Mouse (Mus musculus): Measurements from ENCODE around the gene Acadvl.

Gene Acadvl

DNA sequence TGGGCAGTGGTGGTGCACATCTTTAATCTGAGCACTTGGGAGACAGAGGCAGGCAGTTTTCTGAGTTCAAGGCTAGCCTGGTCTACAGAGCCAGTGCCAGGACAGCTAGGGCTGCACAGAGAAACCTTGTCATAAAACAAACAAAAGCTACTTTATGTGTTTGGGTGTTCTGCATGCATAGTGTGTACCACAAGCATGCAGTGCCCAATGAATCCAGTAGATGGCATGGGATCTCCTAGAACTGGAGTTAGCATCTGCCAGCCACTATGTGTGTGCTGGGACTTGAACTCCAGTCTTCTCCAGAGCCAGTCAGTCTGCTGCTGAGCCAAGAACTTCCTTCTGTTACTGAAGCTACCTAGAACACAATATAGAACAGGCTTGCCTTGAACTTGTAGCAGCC is 13.3 kb downstream of the Acadvl start:
- DNase-seq (ENCODE audit: low spot score in 2 of 2) = no peak

DNA sequence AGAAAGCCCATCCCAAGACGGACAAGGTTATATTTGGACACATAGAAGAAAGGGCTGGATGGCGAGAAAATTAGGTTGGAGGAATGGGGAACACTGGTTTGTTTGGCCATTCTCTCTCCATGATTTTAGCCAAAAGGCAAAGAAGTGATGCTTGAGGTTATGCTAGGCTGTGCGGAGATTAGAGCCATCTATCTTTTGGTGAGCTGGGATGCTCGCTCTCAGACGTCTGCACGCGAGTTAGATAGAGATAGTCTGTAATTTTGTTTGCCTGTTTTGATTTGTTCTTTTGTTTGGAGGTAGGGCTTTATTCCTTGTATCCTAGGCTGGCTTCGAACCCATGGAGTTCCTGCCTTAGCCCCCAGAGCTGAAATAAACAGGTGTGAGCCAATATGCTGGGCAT is 14.1 kb downstream of the Acadvl start:
- DNase-seq (ENCODE audit: low spot score in 2 of 2) = no peak

DNA sequence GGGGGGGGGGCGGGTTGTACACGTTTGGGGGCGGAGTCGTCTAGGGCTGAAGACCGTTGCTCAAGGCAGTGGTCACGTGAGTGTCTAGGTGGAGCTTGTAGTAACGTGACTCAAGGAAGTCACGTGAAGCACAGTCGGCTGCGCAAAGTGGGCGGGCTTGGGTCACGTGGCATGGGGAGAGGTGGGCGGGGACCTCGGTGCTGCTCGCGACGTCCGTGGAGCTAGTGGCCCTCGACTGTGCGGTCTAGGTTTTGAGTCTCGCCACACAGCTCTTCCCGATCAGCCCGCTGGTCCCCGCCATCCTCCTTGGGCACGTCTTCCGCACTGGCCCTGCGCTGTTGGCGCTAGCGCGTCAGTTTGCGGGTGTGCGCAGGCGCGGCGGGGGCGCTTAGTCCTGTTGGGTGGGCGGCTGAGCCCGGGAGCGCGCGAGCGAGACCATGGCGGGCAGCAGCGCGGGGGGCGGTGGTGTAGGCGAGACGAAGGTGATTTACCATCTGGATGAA is 14.8 kb downstream of the Acadvl start, which contains the start of gene Dvl2:
Gene Dvl2 (plus strand): TSS at position 200 of the 503 bp plus-strand sequence.
- DNase-seq (ENCODE audit: low spot score in 2 of 2) = peak; percentile 78 to 92

DNA sequence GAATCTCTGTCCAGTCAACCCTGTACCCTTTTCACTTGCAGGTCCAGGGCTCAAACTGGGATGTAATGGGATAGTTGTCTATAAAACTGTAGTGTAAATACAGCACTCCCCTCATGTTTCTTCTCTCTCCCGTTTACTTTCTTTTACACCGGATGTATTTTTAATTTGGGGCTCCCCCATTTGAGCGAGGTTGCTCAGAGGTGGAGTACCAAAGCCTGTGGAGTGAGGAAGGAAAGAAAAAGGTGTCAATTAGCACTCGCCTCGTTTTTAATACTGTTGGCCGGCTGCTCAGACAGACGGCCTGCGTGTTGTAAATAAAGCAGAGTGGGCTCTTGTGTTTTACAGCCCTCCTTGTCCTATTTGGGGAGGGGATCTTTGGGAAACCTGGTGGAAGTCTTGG is 15.5 kb downstream of the Acadvl start:
- no peak for DNase-seq (ENCODE audit: low spot score in 2 of 2)

DNA sequence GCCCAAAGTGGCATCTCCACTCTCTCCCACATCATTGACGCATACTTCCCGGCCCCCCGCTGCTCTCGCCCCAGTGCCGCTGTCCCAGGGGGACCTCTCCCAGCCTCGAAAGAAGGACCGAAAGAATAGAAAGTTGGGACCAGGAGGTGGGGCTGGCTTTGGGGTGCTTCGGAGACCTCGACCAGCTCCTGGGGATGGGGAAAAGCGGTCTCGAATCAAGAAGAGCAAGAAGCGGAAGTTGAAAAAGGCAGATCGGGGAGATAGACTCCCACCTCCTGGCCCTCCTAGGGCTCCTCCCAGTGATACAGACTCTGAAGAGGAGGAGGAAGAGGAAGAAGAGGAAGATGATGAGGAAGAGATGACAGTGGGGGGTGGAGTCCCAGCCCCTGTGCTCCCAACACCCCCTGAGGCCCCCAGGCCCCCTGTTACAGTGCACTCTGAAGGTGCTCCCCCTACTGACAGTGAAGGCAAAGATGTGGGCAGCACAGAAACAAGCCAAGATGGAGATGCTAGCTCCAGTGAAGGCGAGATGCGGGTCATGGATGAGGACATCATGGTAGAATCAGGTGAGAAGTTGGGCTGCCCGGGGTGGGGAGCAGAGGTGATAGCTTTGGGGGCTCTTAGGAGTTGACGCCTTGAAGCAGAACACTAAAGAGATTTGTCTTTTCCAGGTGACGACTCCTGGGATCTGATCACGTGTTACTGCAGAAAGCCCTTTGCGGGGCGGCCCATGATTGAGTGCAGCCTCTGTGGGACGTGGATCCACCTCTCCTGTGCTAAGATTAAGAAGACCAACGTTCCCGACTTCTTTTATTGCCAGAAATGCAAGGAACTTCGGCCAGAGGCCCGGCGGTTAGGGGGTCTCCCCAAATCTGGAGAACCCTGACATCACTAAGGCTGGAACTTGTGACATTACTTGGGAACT is 16.4 kb downstream of the Acadvl start:
- DNase-seq (ENCODE audit: low spot score in 2 of 2) = no peak

DNA sequence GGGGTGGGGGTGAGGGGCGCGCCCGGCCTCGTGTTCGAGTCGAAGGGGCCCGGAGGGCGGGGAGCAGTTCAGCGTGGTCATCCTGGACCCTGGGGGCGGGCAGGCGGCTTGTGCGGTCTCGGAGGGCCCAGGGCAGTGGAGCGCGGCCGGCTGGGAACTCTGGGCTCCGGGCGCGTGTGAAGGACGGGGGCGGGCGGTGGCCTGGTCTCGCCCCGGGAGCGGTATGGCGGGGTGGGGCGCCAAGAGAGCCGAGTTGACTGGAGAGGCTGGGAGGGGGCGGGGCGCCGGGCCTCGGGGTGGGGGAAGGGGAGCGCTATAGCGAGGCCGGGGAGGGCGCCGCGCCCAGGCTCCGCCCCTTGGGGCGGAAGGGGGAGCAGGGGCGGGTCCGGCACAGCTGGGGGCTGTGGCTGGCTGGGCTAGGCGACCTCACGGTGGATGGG is 18.1 kb downstream of the Acadvl start:
- DNase-seq (ENCODE audit: low spot score in 2 of 2) = peak; percentile 86 to 92

DNA sequence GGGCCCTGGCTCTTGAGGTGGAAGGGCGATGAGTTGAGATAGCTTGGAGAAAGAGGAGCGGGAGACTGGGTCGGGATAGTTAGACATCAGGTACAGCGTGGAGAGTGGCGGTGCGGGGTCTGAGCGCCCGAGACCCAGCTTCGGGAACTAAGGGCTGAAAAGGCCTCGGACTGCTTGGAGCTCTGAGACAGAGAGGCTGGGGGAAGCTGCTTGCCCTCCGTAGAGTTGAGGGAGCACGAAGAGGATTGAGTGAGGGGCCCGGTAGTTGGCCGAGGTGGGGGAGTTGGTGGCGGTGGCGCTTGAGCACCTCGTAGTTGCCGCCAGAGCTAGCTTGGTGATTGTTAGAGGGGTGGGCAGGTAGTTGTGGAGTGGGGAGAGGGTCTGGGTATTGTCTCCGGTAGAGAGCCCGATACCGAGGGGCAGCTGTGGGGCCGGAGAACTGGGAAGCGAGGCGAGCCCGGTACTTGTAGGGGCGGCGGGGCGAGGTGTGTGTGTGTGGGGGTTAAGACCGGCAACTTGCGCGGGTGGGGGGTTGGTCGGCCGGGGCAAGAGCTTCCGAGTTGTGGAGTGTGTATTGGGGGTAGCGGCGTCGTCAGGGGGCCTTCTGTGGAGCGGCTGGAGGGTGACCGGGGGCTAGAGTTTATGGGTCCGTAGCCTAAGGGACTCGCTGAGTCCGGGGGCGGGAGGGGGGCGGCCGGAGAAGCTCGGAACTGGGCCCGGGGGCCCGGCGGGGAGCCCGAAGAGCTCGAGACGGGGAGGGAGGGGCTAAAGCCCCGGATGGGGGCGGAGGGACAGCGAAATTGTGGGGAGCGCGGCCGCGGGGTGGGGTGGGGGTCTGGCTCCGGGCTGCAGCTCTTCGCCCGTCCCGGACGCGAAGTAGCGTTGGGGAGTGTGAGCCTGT is 18.8 kb downstream of the Acadvl start:
- DNase-seq (ENCODE audit: low spot score in 2 of 2) = peak in 1 of 2 experiments; percentile 37

DNA sequence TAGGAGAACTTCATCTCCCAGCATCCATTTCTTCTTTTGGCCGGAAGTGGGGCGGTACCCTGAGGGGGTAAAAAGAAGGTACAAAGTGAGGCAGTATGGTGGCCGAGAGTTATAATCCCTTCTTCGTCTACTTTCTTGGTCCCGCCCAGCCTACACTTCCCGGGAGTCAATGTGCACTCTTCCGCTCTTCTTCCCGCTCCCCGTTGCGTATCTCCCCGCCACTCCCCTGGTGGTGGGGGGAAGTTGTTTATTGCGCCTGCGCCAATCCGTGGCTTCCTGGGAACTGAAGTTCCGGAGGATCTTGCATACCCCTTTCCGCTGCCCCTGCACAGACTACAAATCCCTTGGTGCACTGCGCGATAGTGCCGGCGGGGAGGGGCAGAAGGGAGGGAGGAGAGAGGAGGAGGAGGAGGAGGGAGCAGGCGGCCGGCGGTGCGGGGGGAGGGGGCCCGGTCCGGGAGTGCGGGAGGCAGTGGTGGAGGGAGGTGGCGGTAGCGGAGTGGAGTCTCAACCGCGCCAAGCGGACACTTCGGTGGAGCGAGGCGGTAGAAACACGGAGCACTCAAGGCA is 19.7 kb downstream of the Acadvl start, which contains the start of gene Phf23:
Gene Phf23 (plus strand): TSS at position 387 of the 570 bp plus-strand sequence.
- DNase-seq (ENCODE audit: low spot score in 2 of 2) = peak; percentile 94 to 98

DNA sequence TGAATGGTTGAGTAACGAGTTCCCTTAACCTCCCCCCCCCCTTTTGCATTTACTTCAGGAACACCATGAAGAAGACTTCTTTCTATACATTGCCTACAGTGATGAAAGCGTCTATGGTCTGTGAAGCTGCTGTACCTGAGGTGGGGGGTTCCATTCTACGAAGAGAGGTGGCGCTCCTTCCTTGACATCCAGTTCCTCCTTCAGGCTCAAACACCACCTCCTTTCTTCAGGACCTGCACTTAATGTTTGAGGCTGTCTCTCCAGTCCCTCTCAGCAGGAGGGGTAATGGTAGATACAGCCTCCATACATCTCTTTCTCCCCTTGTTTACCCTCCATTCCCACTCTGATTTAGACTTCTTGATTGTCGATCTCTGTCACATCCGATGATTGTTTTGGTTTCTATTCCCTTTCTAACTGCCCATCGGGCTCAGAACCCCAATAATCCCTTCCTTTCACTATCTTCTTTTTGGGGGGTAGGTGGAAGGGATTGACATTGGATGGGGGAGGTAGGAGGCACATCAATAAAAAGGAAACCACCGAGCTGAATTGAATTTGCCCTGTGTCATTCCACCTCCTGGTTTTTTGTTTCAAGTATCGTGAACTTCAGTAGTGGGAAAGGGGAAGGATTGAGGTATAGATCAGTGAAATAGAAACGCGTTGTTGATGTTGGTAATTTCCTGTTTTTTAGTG is 20.7 kb downstream of the Acadvl start:
- DNase-seq (ENCODE audit: low spot score in 2 of 2) = no peak

DNA sequence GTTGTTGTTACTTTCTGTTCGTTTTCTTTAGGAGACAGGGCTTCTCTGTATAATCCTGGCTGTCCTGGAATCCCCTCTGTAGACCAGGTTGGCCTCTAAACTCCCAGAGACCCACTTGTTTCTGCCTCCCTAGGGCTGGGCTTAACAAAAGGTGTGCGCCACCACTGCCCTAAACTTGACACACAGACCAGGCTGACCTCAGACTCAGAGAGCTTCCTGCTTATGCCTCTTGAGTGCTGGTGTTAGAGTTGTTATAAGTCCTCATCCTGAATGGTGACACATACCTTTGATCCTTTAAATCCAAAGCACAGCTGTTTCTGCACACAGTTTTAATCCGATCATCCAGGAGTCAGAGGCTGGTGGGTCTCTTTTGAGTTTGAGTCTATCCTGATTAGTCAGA is 22.3 kb downstream of the Acadvl start:
- no peak for DNase-seq (ENCODE audit: low spot score in 2 of 2)

DNA sequence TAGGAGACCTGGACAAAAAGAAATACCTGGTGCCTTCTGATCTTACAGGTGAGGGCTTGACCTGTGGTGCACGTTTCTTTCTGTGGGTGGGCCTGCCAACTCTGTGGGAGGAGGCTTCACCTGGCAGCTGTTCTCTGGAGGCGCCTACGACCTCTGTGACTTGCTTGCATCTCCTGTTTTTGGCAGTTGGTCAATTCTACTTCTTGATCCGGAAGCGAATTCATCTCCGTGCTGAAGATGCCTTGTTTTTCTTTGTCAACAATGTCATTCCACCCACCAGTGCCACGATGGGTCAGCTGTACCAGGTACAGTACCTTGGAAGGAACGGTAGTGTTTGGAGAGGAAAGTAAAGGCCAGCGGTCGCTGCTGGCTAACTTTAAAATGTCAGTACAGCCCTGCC is 22.8 kb downstream of the Acadvl start:
- DNase-seq (ENCODE audit: low spot score in 2 of 2) = no peak

DNA sequence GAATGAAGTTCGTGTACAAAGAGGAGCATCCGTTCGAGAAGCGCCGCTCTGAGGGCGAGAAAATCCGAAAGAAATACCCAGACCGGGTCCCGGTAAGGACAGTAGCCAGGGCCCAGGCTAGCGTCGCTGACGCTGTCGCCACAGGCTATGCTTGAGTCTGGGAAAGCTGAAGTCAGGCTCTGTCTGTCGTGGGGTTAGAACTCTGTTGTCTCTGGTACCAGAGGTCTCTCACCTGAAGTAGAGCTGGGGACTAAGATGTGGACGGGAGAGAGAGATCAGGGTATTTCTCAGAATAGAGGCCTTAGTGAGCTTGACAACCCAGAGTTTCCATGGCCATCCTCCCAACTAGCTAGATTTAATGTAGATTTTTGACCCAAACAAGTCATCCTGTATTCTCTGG is 23.5 kb downstream of the Acadvl start:
- no peak for DNase-seq (ENCODE audit: low spot score in 2 of 2)

DNA sequence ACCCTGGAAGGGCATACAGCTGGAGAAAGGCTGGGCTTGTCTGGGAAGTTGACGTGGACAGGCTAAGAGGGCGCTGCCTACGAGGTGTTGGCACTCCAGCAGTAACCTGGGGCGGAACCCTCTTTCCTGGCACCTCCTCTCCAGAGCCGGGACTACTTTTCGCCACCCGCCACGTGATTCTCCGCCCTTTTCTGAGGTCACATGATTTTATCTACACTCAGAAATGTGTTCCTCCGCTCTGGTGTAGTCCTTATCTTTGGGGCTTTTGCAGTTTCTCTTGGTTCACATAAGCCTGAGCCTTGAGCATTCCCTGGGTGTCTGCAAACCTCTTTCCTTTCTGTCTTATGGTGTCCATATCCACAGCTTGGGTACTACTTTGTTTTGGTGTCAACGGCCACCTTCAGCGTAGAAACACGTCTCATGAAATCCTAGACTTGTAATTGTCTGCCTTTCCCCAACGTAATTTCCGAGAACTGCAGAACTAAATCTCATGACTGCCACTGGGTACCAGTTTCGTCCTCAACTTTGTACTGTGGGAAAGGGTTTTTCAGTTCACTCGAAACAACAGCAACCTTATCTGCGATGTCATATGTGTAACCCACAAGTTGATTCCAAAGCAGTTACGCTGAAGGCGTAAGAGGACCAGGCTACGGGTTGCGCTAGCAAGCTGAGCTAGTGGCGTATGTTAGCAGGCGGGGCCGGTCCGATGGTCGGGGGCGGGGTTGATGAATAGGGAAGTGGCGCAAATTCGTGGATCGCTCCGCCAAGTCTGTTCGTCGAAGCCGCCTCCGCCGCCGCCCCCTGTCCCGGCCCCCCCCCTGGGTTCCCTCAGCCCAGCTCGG is 24.1 kb downstream of the Acadvl start, which contains the start of gene Gabarap:
Gene Gabarap (plus strand): TSS at position 294 of the 842 bp plus-strand sequence.
- DNase-seq (ENCODE audit: low spot score in 2 of 2) = peak; percentile 94 to 96

DNA sequence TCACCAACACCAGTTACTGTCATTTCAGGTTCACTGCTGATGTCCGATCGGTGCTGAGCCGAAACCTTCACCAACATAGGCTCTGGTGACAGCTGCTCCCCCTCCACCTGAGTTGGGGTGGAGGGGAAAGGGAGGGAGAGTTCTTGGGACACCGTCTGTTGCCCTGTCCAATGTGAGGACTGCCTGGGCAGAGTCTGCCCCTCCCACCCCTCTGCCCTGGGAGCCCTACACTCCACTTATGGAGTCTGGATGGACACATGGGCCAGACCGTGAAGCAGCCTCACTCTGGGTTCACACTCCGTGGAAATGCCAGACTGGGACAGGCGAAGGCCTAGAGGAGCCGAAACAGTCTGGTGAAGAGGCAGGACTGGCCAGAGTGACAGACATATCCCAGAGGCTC is 25.3 kb downstream of the Acadvl start:
- DNase-seq (ENCODE audit: low spot score in 2 of 2) = no peak

DNA sequence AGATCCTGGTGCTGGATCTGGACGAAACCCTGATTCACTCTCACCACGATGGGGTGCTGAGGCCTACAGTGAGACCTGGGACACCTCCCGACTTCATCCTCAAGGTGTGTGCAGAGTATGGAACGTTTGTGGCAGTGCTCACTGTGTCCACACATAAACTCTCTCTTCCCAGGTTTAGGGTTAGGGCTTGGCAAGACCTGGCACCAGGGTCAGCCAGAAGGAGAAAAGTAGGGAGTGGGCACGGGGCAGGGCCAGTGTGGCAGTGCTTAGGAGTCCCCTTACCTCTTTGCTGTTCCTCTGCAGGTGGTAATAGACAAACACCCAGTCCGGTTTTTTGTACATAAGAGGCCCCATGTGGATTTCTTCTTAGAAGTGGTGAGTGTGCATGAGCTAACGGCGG is 30.8 kb downstream of the Acadvl start:
- DNase-seq (ENCODE audit: low spot score in 2 of 2) = no peak

DNA sequence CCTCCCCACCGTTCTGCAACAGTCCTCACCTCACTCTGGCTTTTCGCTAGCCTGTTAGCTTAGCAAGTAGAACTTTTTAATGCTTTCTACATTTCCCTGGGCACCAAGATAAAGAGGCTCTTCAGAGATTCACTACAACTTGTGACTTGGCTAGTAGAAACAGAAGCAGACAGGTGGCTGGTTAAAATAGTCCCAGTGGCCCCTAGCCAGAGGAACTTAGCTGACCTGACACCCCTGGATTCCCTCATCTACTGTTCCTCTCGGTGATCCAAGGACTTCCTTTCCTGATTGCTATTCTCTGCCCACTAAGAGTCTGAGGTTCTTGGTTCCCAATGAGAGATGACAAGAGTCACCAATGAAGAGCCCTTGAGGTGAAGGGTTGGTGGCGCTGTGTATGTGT is 31.8 kb downstream of the Acadvl start:
- DNase-seq (ENCODE audit: low spot score in 2 of 2) = no peak

DNA sequence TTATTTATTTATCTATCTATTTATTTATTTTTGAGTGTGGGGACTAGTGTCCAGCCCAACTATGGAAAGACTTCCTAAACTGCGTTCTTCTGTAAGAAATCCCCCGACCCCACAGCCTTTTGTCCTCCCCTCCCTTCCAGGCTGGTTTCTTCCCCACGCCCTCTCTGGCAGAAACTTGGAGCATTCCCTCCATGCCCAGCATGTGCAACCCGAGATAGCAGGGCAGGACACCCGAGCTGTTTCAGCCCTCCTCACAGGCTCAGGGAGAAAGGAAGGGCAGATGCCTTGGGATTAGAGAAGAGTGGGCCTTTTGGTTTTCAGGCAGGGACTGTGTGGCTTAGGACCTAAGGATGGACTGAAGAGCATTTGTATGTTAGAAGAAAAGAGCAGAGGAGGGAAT is 32.3 kb downstream of the Acadvl start:
- no peak for DNase-seq (ENCODE audit: low spot score in 2 of 2)

DNA sequence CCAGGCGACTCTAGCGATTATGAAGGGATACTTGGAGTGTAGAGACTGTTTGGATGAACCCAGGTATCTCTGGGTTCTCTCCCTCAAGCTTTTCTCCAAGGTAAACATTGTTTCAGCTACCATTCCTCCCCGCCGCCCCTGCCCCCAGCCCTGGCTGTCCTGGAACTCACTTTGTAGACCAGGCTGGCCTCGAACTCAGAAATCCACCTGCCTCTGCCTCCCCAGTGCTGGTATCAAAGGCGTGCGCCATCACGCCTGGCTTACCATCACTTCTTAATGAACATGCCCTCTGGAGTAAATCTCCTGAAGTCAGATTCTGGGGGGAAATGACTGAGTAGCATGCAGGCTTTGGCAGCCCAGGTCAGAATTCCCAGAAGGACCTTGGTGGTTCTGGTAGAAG is 33.0 kb downstream of the Acadvl start, which contains the start of gene Elp5:
Gene Elp5 (minus strand): TSS at position 293 of the 400 bp plus-strand sequence.
- no peak for DNase-seq (ENCODE audit: low spot score in 2 of 2)

DNA sequence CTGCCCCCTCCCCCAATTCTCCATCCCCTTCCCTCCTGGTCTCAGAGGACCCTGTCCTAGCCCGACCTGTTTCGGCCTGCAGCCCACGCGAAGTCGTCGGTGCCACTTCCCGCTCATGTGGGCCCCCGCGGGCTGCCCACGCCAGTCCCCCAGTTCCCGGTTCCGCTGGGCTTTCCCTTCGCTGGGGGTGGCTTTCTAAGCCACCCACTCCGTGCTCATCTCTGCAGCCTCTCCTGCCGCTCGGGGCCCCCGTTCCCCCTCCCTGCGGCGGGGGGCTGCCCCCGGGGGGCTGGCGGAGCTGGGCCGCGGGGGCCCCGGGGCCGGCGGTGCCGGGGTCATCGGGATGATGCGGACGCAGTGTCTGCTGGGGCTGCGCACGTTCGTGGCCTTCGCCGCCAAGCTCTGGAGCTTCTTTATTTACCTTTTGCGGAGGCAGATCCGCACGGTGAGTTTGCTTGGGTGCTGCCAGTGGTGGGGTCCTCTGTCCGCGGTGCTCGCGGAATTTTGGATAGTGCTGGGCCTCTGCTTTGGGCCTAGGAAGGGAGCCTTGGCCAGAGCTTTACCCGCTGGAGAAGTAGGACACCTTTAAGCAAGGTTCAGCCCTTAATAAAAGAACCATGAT is 34.0 kb downstream of the Acadvl start, which contains the start of gene Ctdnep1:
Gene Ctdnep1 (plus strand): TSS at position 16 of the 622 bp plus-strand sequence.
- no peak for DNase-seq (ENCODE audit: low spot score in 2 of 2)

Measured in urinary bladder, postnatal 36 days (tissue).